Mouse (Mus musculus): ENCODE results near the gene Cadps.

DNA sequence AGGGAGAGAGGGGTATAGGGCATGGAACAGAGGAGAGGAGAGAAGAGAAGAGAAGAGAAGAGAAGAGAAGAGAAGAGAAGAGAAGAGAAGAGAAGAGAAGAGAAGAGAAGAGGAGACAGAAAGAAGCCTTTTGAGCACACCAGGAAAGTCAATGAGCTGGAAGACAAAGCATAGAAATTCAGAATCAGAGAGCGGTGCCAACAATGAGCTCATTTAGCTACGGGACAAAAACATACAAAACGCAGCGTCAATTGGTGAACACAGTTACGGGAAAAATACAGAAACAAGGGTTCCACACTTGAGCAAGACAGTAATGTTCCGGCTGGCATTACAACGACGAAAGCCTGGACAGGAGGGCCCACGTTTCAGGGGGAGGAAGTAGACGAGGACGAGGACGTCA lies 412.6 kb downstream of the Cadps start:
- TF ChIP-seq POLR2A (IDR thresholded peaks at IDR 0.05; ENCODE audit: low read depth, low read length) = no peak
- no peak for TF ChIP-seq ZKSCAN1 (IDR thresholded peaks at IDR 0.05; ENCODE audit: borderline replicate concordance, low read depth, low read length)
